Mouse (Mus musculus) telencephalon, adult 2 months (tissue): ENCODE measurements around the gene Oat.

ENCODE experiments used
- DNase-seq: peaks from one replicate; pipeline ENCODE4 v3.0.0-alpha.2; 2011; ENCODE audit warnings: low read depth, low spot score

Oat gene

DNA sequence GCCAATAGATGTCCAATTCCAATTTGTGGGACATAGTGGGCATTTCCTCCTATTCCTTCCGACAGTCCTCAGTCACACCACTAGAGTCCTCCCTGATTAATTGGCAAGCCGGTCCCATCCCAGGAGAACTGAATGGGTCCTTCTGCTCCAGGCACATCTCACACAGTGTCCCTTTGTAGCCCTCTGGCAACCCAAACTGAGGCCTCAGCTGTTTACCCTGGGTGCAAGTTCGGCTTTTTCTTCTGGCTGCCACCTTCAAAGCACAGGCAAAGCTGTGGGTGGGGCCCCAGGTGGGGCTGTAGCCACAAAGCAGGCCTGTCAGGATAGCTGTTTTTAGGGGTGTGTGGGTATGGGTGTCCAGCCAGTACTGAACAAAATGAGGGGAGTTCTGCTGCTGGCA, 29.1 kb downstream of the Oat start:
- no peak for DNase-seq

DNA sequence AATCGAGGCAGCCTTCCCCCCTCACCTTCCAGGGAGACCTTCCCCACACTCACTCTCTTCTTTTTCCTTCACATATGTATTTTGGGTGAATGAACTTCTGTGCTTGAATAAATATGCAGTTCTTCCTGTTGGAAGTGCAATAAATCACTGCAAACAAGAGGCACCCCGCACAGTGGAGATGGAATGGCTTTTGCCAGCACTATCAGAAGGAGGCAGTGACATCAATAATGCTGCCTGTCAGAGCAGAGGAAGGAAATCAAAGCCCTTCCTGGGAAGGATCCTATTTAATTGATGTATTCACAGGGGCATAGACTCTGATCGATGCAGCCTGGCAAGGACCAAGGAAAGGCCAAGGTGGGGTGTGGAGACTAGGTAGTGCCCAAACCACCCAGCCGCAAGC, 33.8 kb downstream of the Oat start:
- DNase-seq, result no peak

DNA sequence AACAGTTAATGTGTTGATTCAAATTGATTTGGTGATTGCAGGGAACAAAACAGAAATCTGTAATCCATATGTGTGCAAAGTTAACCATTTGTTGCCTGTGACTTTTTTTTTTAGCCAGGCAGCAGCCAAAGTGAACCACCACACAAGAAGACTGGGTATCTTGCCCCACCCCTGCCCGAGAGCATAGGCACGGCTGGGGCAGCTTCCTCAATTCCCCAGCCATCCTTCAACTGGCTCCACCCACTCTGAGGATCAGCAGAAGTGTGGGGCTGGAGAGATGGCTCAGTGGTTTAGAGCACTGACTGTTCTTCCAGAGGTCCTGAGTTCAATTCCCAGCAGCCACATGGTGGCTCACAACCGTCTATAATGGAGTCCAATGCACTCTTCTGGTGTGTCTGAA, 34.6 kb downstream of the Oat start:
- no peak for DNase-seq

DNA sequence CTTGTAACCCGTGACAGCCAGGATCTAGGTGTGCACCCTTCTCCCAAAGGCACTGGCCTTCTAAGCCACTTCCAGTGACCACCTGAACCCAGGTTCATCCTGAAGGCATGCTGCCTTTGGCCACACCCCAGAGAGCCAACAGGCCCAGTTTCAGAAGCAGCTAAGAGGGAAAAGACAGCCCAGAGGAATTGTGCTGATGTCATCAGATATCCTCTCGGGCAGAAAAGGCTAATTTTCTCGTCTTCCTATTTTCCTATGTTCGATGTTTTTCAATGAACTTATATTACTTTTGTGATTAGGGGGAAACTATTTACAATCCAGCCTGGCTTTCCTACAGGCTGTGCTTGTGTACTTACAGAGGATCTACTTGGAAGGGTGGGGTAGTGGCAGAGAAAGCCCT, 35.6 kb downstream of the Oat start:
- no peak for DNase-seq

DNA sequence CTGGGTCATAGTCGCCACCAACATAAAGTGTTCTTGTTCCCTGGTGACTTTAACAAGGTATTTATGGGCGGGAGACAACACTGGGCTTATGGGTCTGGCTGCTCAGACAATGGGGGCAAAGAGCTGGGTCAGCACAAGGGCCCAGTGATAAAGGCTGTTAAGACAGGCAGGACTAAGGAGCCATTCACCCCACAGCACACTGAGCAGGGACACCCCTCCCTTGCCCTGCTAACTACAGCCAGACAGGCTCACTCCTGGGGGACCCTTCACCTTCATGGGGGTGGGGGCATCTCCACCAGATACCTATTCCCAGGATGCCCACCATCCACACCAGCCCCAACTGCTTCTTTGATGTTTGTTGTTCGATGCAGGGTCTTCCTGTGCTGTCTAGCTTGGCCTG, 47.0 kb downstream of the Oat start:
- DNase-seq, result no peak

DNA sequence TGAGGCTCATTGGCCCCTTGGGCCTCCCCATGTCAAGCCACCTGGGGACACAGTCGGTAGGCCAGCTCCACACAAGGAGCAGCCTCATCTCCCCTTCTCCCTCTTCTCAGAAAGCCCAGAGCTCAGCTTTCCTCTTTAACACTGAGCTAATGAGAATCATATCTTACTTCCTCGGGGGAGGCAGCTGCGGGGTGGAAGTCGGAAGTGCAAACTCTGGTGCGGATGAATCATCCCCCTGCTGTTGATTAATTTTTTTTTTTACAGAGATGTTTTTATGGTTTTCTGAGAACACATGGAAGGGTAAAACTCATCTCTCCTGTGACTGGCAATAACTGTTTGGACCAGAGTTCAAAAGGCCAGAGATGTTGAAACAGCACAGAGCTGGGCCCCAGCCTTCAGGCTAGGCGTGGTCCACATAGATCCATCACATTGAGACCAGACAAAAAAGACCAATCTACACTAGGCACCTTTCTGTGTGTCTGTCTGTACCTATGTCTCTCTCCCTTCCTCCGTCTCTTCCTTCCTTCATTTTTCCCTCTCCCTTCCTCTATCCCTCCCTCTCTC, 62.7 kb downstream of the Oat start:
- DNase-seq, result peak; percentile 31

DNA sequence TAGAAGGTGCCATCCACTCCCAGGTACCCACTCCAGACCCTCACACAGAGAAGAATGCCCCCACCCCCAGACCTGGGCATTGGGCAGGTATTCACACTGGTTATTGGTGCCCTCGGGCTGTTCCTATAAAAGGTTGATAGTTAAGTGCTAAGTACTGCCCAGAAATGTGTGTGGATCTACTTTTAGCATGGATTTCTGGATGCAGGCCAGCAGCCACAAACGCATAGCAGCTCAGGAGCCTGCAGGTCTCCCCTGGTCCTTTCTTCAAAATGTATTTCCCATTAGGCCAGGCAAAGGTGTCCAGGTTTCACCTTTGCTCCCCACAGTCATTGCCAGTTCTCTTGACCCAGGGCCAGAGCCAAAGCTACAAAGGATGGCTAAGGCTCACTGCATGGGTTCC, 67.1 kb downstream of the Oat start:
- DNase-seq, result no peak
